Mouse (Mus musculus) thymus, adult 2 months (tissue): ENCODE results near the gene Cadm4.

ENCODE experiments used
- CTCF ChIP-seq: fragments of 200-500 bp; IDR thresholded peaks from 2 replicates; pipeline ENCODE4 v1.5.1; 2012; ENCODE audit warnings: mild to moderate bottlenecking, control low read depth, low read length, moderate library complexity, borderline replicate concordance; ENCODE audit not compliant: control insufficient read depth, poor library complexity, insufficient read depth; ENCODE audit errors: extremely low read depth
- POLR2A ChIP-seq: fragments of 200-500 bp; IDR thresholded peaks from 2 replicates; pipeline ENCODE4 v1.6.1; 2012; ENCODE audit warnings: mild to moderate bottlenecking, low read length, control low read depth, moderate library complexity; ENCODE audit not compliant: control insufficient read depth, poor library complexity, insufficient read depth; ENCODE audit errors: extremely low read depth

DNA sequence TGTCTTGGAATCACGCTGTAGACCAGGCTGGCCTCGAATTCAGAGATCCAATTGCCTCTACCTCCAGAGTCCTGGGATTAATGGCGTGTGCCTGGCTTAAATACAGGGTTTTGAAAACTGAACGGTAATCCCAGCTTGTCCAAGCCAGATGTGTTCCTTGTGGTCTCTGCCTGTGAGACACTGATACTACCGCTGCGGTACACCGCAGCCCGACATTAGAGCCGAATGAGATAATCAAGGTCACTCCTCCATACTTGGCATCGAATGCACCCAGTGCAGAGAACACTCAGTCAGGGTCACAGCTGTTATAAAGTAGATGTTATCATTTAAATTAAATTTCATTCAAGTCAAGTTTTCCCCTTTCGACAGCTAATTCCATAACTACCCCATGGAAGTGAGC is 47.0 kb downstream of the Cadm4 start:
- TF ChIP-seq POLR2A (no peak), CTCF (no peak)
